Mouse (Mus musculus): Measurements from ENCODE around the gene Kcnc1. TPM values are rescaled to one million over a fixed set of nuclear protein-coding genes. Genes with fewer than 3 reads are reported as not detected.

Gene Kcnc1
- polyA plus RNA-seq, 1 experiment from 2014 or later, result not detected

DNA sequence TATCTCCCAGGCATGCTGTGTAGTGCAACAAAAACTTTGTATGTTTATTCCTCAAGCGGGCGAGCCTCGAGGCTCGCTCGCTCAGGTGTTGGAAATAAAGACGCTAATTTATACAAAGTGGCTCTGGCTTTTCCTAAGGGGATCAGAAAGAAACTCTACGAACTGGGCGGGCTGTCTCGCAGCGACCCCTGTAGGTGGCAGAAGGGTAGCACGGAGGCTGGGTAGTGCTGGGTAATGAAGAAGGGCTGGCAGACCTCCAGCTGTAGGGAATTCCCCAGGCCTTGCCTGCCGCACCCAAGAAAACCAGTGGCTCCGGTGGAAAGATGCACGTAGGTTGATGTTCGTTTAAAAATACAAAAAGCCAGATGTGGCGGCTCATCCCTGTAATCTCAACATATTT is 17.3 kb upstream of the Kcnc1 start:
- H3K4me2 ChIP-seq (ENCODE audit: low read length), result no peak overlapping the region
- no peak overlapping the region for H3K4me3 ChIP-seq (ENCODE audit: control insufficient read depth in 1 of 2, insufficient read depth in 1 of 2, low read depth in 1 of 2, low read length in 2 of 2)
- peaks cover 0 to 6% of the 10 kb centered on the region in 2 experiments; a peak in 1 of 4 replicates for H3K4me1 ChIP-seq (ENCODE audit: control insufficient read depth in 2 of 2, insufficient read depth in 2 of 2, low read length in 2 of 2)
- no peaks in the 10 kb centered on the region for H3K9me3 ChIP-seq (ENCODE audit: control insufficient read depth, low read length)
- no peak overlapping the region for H3K9ac ChIP-seq (ENCODE audit: low read length)
- ATAC-seq (ENCODE audit: insufficient number of reproducible peaks, insufficient read depth, low FRiP score, low read depth), result no peak
- H3K36me3 ChIP-seq (ENCODE audit: control insufficient read depth, insufficient read depth, low read length), result no peaks in the 10 kb centered on the region
- H3K27ac ChIP-seq (replicated peaks in 1 of 2; ENCODE audit: control insufficient read depth in 1 of 2, insufficient read depth in 1 of 2, low read depth in 2 of 2, low read length in 2 of 2), result no peak overlapping the region
- WGBS, result 9% methylated on average over 16 of the region's 16 CpGs
- H3K27me3 ChIP-seq (ENCODE audit: control insufficient read depth, insufficient read depth, low read length), result peaks cover 67% of the 10 kb centered on the region

DNA sequence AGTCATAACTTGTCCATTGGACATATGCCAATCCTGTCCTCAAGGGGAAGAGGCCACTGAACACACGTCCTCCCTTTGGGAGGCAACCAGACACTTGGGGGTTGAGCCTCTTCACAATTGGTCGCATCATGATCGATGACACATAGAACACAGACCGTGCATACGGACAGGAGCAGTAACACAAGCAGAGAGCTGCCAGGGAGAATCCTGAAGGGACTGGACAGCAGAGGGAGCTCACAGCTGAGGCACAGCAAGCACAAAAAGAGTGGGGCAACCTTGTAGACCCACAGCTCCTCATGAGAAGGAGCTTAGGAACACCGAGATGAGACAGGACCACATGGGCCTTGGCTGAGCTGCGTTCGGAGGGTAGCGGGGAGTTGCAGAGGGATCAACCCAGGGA is 15.7 kb upstream of the Kcnc1 start:
- Histone ChIP-seq H3K4me3 (ENCODE audit: control insufficient read depth in 1 of 2, insufficient read depth in 1 of 2, low read depth in 1 of 2, low read length in 2 of 2) (no peak overlapping the region), H3K36me3 (ENCODE audit: control insufficient read depth, insufficient read depth, low read length) (no peaks in the 10 kb centered on the region), H3K4me1 (ENCODE audit: control insufficient read depth in 2 of 2, insufficient read depth in 2 of 2, low read length in 2 of 2) (peaks cover 0 to 6% of the 10 kb centered on the region in 2 experiments; a peak in 1 of 4 replicates), H3K9ac (ENCODE audit: low read length) (no peak overlapping the region), H3K9me3 (ENCODE audit: control insufficient read depth, low read length) (no peaks in the 10 kb centered on the region), H3K4me2 (ENCODE audit: low read length) (no peak overlapping the region), H3K27ac (replicated peaks in 1 of 2; ENCODE audit: control insufficient read depth in 1 of 2, insufficient read depth in 1 of 2, low read depth in 2 of 2, low read length in 2 of 2) (no peak overlapping the region), H3K27me3 (ENCODE audit: control insufficient read depth, insufficient read depth, low read length) (peaks cover 51% of the 10 kb centered on the region)
- WGBS, result 56% methylated on average over 9 of the region's 9 CpGs
- ATAC-seq (ENCODE audit: insufficient number of reproducible peaks, insufficient read depth, low FRiP score, low read depth), result no peak

DNA sequence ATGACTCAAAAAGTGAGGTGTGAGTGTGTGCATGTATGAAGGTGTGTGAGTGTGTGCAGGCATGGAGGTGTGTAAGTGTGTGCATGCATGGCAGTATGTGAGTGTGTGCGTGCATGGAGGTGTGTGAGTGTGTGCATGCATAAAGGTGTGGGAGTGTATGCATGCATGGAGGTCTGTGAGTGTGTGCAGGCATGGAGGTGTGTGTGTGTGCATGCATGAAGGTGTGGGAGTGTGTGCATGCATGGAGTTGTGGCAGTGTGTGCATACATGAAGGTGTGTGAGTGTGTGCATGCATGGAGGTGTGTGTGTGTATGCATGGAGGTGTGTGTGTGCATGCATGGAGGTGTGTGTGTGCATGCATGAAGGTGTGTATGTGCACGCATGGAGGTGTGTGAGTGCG is 8.9 kb upstream of the Kcnc1 start:
- no peak overlapping the region for H3K9ac ChIP-seq (ENCODE audit: low read length)
- H3K4me1 ChIP-seq (ENCODE audit: control insufficient read depth in 2 of 2, insufficient read depth in 2 of 2, low read length in 2 of 2), result no peaks in the 10 kb centered on the region
- H3K27ac ChIP-seq (replicated peaks in 1 of 2; ENCODE audit: control insufficient read depth in 1 of 2, insufficient read depth in 1 of 2, low read depth in 2 of 2, low read length in 2 of 2), result no peak overlapping the region
- H3K9me3 ChIP-seq (ENCODE audit: control insufficient read depth, low read length), result no peaks in the 10 kb centered on the region
- H3K36me3 ChIP-seq (ENCODE audit: control insufficient read depth, insufficient read depth, low read length), result no peaks in the 10 kb centered on the region
- H3K4me3 ChIP-seq (ENCODE audit: control insufficient read depth in 1 of 2, insufficient read depth in 1 of 2, low read depth in 1 of 2, low read length in 2 of 2), result no peak overlapping the region
- WGBS, result 76% methylated on average over 3 of the region's 3 CpGs
- no peak for ATAC-seq (ENCODE audit: insufficient number of reproducible peaks, insufficient read depth, low FRiP score, low read depth)
- H3K4me2 ChIP-seq (ENCODE audit: low read length), result no peak overlapping the region
- H3K27me3 ChIP-seq (ENCODE audit: control insufficient read depth, insufficient read depth, low read length), result 0 out of 2 replicates have a peak, but pooled peaks cover 3% of the 10 kb centered on the region

DNA sequence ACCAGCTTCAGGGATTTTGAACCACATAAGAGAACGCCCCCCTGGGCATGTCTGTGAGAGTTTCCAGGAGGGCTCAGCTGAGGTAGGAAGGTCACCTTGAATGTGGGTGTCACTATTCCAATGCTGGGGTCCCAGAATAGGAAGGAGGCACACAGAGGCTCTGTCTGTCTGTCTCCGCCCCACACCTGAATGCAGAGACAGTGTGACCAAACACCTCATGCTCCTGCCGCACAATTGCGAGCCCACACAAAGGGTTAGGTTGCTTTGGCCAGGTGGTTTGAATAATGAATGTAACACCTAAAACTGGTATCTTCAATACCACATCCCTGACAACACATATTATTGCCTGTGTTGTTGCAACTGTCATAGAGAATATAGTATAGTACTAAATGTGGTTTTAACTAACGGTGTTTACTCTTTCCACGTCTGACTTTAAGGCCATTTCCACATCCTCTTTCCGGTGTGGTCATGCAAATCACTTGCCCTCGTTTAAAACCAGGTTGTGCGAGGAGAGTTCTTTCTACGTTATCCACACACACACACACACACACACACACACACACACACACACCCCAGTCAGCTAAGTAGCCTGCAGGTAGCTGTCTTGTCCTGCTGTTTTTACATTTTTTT is 6.7 kb upstream of the Kcnc1 start:
- H3K9me3 ChIP-seq (ENCODE audit: control insufficient read depth, low read length), result no peaks in the 10 kb centered on the region
- H3K27me3 ChIP-seq (ENCODE audit: control insufficient read depth, insufficient read depth, low read length), result peaks cover 18% of the 10 kb centered on the region
- no peaks in the 10 kb centered on the region for H3K36me3 ChIP-seq (ENCODE audit: control insufficient read depth, insufficient read depth, low read length)
- no peak overlapping the region for H3K27ac ChIP-seq (replicated peaks in 1 of 2; ENCODE audit: control insufficient read depth in 1 of 2, insufficient read depth in 1 of 2, low read depth in 2 of 2, low read length in 2 of 2)
- H3K9ac ChIP-seq (ENCODE audit: low read length), result no peak overlapping the region
- no peaks in the 10 kb centered on the region for H3K4me1 ChIP-seq (ENCODE audit: control insufficient read depth in 2 of 2, insufficient read depth in 2 of 2, low read length in 2 of 2)
- WGBS, result 71% methylated on average over 10 of the region's 10 CpGs
- no peak overlapping the region for H3K4me2 ChIP-seq (ENCODE audit: low read length)
- no peak for ATAC-seq (ENCODE audit: insufficient number of reproducible peaks, insufficient read depth, low FRiP score, low read depth)
- no peak overlapping the region for H3K4me3 ChIP-seq (ENCODE audit: control insufficient read depth in 1 of 2, insufficient read depth in 1 of 2, low read depth in 1 of 2, low read length in 2 of 2)

DNA sequence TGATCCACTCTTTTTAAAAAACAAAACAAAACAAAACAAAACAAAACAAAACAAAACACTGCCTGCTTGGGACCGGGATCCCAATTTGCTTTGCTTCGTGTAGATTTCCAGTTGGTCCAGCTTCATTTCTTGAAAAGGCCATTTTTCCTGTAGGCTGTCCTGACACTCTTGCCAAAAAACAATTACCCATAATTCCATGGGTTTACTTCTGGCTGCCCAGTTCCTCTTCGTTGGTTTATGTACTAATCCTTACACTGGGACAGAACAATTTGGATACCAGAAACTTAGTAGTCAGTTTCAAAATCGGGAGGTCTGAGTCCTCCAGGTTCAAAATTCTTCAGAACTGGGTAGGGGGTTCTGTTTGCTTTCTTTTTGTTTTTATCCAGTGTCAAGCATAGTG is 6.1 kb upstream of the Kcnc1 start:
- no peaks in the 10 kb centered on the region for H3K4me1 ChIP-seq (ENCODE audit: control insufficient read depth in 2 of 2, insufficient read depth in 2 of 2, low read length in 2 of 2)
- no peaks in the 10 kb centered on the region for H3K9me3 ChIP-seq (ENCODE audit: control insufficient read depth, low read length)
- H3K36me3 ChIP-seq (ENCODE audit: control insufficient read depth, insufficient read depth, low read length), result no peaks in the 10 kb centered on the region
- no peak overlapping the region for H3K27ac ChIP-seq (replicated peaks in 1 of 2; ENCODE audit: control insufficient read depth in 1 of 2, insufficient read depth in 1 of 2, low read depth in 2 of 2, low read length in 2 of 2)
- WGBS, result 55% methylated on average over 4 of the region's 4 CpGs
- no peak overlapping the region for H3K4me2 ChIP-seq (ENCODE audit: low read length)
- peaks cover 25% of the 10 kb centered on the region for H3K27me3 ChIP-seq (ENCODE audit: control insufficient read depth, insufficient read depth, low read length)
- no peak overlapping the region for H3K4me3 ChIP-seq (ENCODE audit: control insufficient read depth in 1 of 2, insufficient read depth in 1 of 2, low read depth in 1 of 2, low read length in 2 of 2)
- no peak overlapping the region for H3K9ac ChIP-seq (ENCODE audit: low read length)
- ATAC-seq (ENCODE audit: insufficient number of reproducible peaks, insufficient read depth, low FRiP score, low read depth), result no peak

DNA sequence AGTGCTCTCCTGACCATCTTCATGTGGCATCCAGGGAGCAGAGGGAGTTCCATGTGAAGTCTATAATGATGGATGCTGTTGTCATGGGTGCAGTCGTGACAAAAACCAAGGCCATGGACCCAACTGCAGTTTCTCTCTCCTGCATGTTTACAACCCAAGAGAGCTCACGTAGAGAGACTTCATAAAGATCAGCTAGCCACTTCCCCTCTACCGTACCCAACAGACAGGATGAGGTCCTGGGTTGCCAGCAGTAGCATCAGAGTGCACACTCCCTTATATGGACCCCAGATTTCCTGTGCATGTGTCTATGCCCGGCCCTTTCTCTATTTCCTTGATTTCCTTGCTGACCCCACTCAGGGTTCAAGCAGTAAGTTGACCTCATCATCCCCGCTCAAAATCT is 4.6 kb upstream of the Kcnc1 start:
- Histone ChIP-seq H3K4me1 (ENCODE audit: control insufficient read depth in 2 of 2, insufficient read depth in 2 of 2, low read length in 2 of 2) (peaks cover 3% of the 10 kb centered on the region in 2 experiments; a peak in 1 of 4 replicates), H3K27me3 (ENCODE audit: control insufficient read depth, insufficient read depth, low read length) (peaks cover 39% of the 10 kb centered on the region), H3K4me3 (ENCODE audit: control insufficient read depth in 1 of 2, insufficient read depth in 1 of 2, low read depth in 1 of 2, low read length in 2 of 2) (no peak overlapping the region), H3K4me2 (ENCODE audit: low read length) (no peak overlapping the region), H3K27ac (replicated peaks in 1 of 2; ENCODE audit: control insufficient read depth in 1 of 2, insufficient read depth in 1 of 2, low read depth in 2 of 2, low read length in 2 of 2) (no peak overlapping the region), H3K9me3 (ENCODE audit: control insufficient read depth, low read length) (no peaks in the 10 kb centered on the region), H3K9ac (ENCODE audit: low read length) (no peak overlapping the region), H3K36me3 (ENCODE audit: control insufficient read depth, insufficient read depth, low read length) (no peaks in the 10 kb centered on the region)
- 56% methylated on average over 5 of the region's 5 CpGs for WGBS
- no peak for ATAC-seq (ENCODE audit: insufficient number of reproducible peaks, insufficient read depth, low FRiP score, low read depth)

DNA sequence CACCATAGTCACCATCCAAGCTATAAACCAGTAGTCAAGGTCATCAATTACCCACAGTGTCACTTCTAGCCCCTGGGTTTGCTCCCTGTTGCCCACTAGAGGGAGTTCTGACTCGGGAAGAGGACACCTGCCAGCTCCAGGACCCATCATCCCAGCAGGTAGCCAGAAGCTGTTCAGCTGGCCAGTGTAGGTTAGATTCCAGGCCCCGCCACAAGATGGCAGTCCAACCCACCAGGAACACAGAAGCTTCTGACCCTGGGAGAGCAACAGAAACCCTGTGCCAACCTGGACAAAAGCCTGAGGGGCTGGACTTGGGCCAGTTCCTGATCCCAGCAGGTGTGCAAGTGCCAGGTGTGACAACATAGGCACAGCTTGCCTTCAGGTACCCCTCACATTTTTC is 3.2 kb upstream of the Kcnc1 start:
- no peak overlapping the region for H3K4me2 ChIP-seq (ENCODE audit: low read length)
- 0% methylated on average over 2 of the region's 2 CpGs for WGBS
- peaks cover 50% of the 10 kb centered on the region for H3K27me3 ChIP-seq (ENCODE audit: control insufficient read depth, insufficient read depth, low read length)
- H3K27ac ChIP-seq (replicated peaks in 1 of 2; ENCODE audit: control insufficient read depth in 1 of 2, insufficient read depth in 1 of 2, low read depth in 2 of 2, low read length in 2 of 2), result no peak overlapping the region
- peaks cover 3 to 8% of the 10 kb centered on the region in 2 experiments; a peak in 3 of 4 replicates for H3K4me1 ChIP-seq (ENCODE audit: control insufficient read depth in 2 of 2, insufficient read depth in 2 of 2, low read length in 2 of 2)
- ATAC-seq (ENCODE audit: insufficient number of reproducible peaks, insufficient read depth, low FRiP score, low read depth), result 0 out of 2 replicates have a peak, but pooled peaks have one; percentile 17
- H3K36me3 ChIP-seq (ENCODE audit: control insufficient read depth, insufficient read depth, low read length), result no peaks in the 10 kb centered on the region
- no peaks in the 10 kb centered on the region for H3K9me3 ChIP-seq (ENCODE audit: control insufficient read depth, low read length)
- H3K9ac ChIP-seq (ENCODE audit: low read length), result no peak overlapping the region
- H3K4me3 ChIP-seq (ENCODE audit: control insufficient read depth in 1 of 2, insufficient read depth in 1 of 2, low read depth in 1 of 2, low read length in 2 of 2), result no peak overlapping the region
